7 mouse cellular contexts compared by ENCODE assay signal in genomic region chr9:78587218-78587883, GRCm38 (mm10). TPM values are rescaled to one million over a fixed set of nuclear protein-coding genes. Genes with fewer than 3 reads are reported as not detected.
DNase-seq lines count a peak whose midpoint lies in the region; ATAC-seq and TF ChIP-seq lines count a peak whose summit lies in the region.

No protein-coding gene starts in this region.

- peak; percentile 28; the same call in 1 of the 2 replicates for ATAC-seq in heart, embryonic 13.5 days (ENCODE audit: extremely low read depth, insufficient number of reproducible peaks, low FRiP score, low TSS enrichment)
- ATAC-seq in limb, embryonic 12.5 days (ENCODE audit: insufficient number of reproducible peaks, insufficient read depth, low FRiP score, low TSS enrichment, low read depth) = peak; percentile 59
- ATAC-seq in midbrain, embryonic 13.5 days = no peak; the same call in 1 of the 2 replicates

- H3K4me2 ChIP-seq in heart, embryonic 13.5 days = peak overlapping the region; percentile 74
- H3K4me2 ChIP-seq in limb, embryonic 12.5 days = peak overlapping the region; percentile 61
- peak overlapping the region; percentile 61 for H3K4me2 ChIP-seq in midbrain, embryonic 13.5 days (replicated peaks)

- H3K9me3 ChIP-seq in heart, embryonic 13.5 days = no peaks in the 10 kb centered on the region
- no peaks in the 10 kb centered on the region for H3K9me3 ChIP-seq in limb, embryonic 12.5 days
- H3K9me3 ChIP-seq in midbrain, embryonic 13.5 days = no peaks in the 10 kb centered on the region

- peak overlapping the region; percentile 87 for H3K9ac ChIP-seq in heart, embryonic 13.5 days
- H3K9ac ChIP-seq in limb, embryonic 12.5 days (replicated peaks) = peak overlapping the region; percentile 82
- peak overlapping the region; percentile 74 for H3K9ac ChIP-seq in midbrain, embryonic 13.5 days (replicated peaks)

- no peaks in the 10 kb centered on the region for H3K4me1 ChIP-seq in spleen, adult 2 months (ENCODE audit: control insufficient read depth, insufficient read depth, insufficient read length)
- H3K4me1 ChIP-seq in heart, embryonic 13.5 days = peaks cover 9% of the 10 kb centered on the region
- peaks cover 7% of the 10 kb centered on the region for H3K4me1 ChIP-seq in limb, embryonic 12.5 days (replicated peaks)
- H3K4me1 ChIP-seq in midbrain, embryonic 13.5 days (replicated peaks) = peaks cover 10% of the 10 kb centered on the region

- DNase-seq in spleen, adult 2 months (ENCODE audit: low read depth in 1 of 2, low spot score in 2 of 2) = no peak
- no peak for DNase-seq in spleen, postnatal 36 days (ENCODE audit: low spot score in 2 of 2)
- peak; percentile 67 for DNase-seq in brain, embryonic 14.5 days (ENCODE audit: low read depth)
- DNase-seq in right cerebral cortex, postnatal 14 days = no peak

- no peaks in the 10 kb centered on the region; the same call in 1 of the 2 replicates for H3K36me3 ChIP-seq in spleen, adult 2 months (ENCODE audit: control insufficient read depth, insufficient read depth, low read length)
- H3K36me3 ChIP-seq in heart, embryonic 13.5 days = peaks cover 9% of the 10 kb centered on the region; the same call in 1 of the 2 replicates
- H3K36me3 ChIP-seq in limb, embryonic 12.5 days = peaks cover 11% of the 10 kb centered on the region
- 0 out of 2 replicates have a peak, but pooled peaks cover 12% of the 10 kb centered on the region for H3K36me3 ChIP-seq in midbrain, embryonic 13.5 days

- TF ChIP-seq POLR2A in spleen, adult 2 months (IDR thresholded peaks at IDR 0.05; ENCODE audit: low read depth, low read length) = no peak
- TF ChIP-seq POLR2A in brain, embryonic 14.5 days (IDR thresholded peaks at IDR 0.05; ENCODE audit: borderline replicate concordance, extremely low read depth, insufficient read depth, insufficient read length, poor library complexity, severe bottlenecking) = no peak

- TF ChIP-seq CTCF in spleen, adult 2 months (IDR thresholded peaks at IDR 0.05; ENCODE audit: extremely low read depth, insufficient read depth, insufficient read length, insufficient replicate concordance) = no peak
- no peak for TF ChIP-seq CTCF in brain, embryonic 14.5 days (IDR thresholded peaks at IDR 0.05; ENCODE audit: borderline replicate concordance, extremely low read depth, insufficient read depth, insufficient read length)

- peak overlapping the region; percentile 41; the same call in 1 of the 2 replicates for H3K27ac ChIP-seq in spleen, adult 2 months (ENCODE audit: insufficient read depth, low read length)
- peak overlapping the region; percentile 51; the same call in 1 of the 2 replicates for H3K27ac ChIP-seq in heart, embryonic 13.5 days (replicated peaks)
- H3K27ac ChIP-seq in limb, embryonic 12.5 days = peak overlapping the region; percentile 88
- peak overlapping the region; percentile 64 for H3K27ac ChIP-seq in midbrain, embryonic 13.5 days

- H3K27me3 ChIP-seq in spleen, adult 2 months (ENCODE audit: control insufficient read depth, insufficient read depth, low read length) = no peaks in the 10 kb centered on the region
- no peaks in the 10 kb centered on the region for H3K27me3 ChIP-seq in heart, embryonic 13.5 days (replicated peaks)
- no peaks in the 10 kb centered on the region for H3K27me3 ChIP-seq in limb, embryonic 12.5 days
- no peaks in the 10 kb centered on the region for H3K27me3 ChIP-seq in midbrain, embryonic 13.5 days

- peak overlapping the region; percentile 81 for H3K4me3 ChIP-seq in spleen, adult 2 months (ENCODE audit: extremely low read depth, insufficient read depth, insufficient read length)
- H3K4me3 ChIP-seq in heart, embryonic 13.5 days = peak overlapping the region; percentile 68
- H3K4me3 ChIP-seq in limb, embryonic 12.5 days (replicated peaks) = peak overlapping the region; percentile 73
- peak overlapping the region; percentile 68 for H3K4me3 ChIP-seq in midbrain, embryonic 13.5 days (replicated peaks)

- WGBS in spleen, adult 2 months = 1% methylated on average over 31 of the region's 31 CpGs
- WGBS in heart, embryonic 13.5 days = under 1% methylated on average over 31 of the region's 31 CpGs
- WGBS in limb, embryonic 12.5 days = 2% methylated on average over 31 of the region's 31 CpGs
- WGBS in midbrain, embryonic 13.5 days = 3% methylated on average over 31 of the region's 31 CpGs

RNA-seq across cellular contexts. Expression of gene Slc17a5, which starts 0.5 kb away (rescaled TPM):
- 4.3 and 5.0 TPM in 2 replicates for polyA plus RNA-seq in spleen, adult 2 months (2012; rRNA removed)
- polyA plus RNA-seq in brain, embryonic 14.5 days (2012; rRNA removed) = 9.3 and 11.5 TPM in 2 replicates
- polyA plus RNA-seq in heart, embryonic 13.5 days (2015; fragmentation: Nextera tagmentation; extraction: Ambion mirVana) = 7.9 and 8.1 TPM in 2 replicates
- polyA plus RNA-seq in limb, embryonic 12.5 days (2016; fragmentation: Nextera tagmentation; extraction: Ambion mirVana) = 17.3 and 18.2 TPM in 2 replicates
- 16.3 and 17.2 TPM in 2 replicates for polyA plus RNA-seq in midbrain, embryonic 13.5 days (2015; fragmentation: Nextera tagmentation; extraction: Ambion mirVana)

RNA-seq across cellular contexts. Expression of gene Cd109, which starts 28.0 kb away (rescaled TPM):
- polyA plus RNA-seq in spleen, adult 2 months (2012; rRNA removed) = 0.02 TPM in 2 replicates
- polyA plus RNA-seq in brain, embryonic 14.5 days (2012; rRNA removed) = 1.3 and 2.0 TPM in 2 replicates
- polyA plus RNA-seq in heart, embryonic 13.5 days (2015; fragmentation: Nextera tagmentation; extraction: Ambion mirVana) = 2.6 and 2.8 TPM in 2 replicates
- polyA plus RNA-seq in limb, embryonic 12.5 days (2016; fragmentation: Nextera tagmentation; extraction: Ambion mirVana) = 5.3 and 5.7 TPM in 2 replicates
- polyA plus RNA-seq in midbrain, embryonic 13.5 days (2015; fragmentation: Nextera tagmentation; extraction: Ambion mirVana) = 1.4 and 1.5 TPM in 2 replicates
